Mouse (Mus musculus) stomach, embryonic 16.5 days (tissue): ENCODE results near the gene Sulf2. TPM values are rescaled to one million over a fixed set of nuclear protein-coding genes. Genes with fewer than 3 reads are reported as not detected.
"Not testable (repeated sequence)": the region's sequence is repeated elsewhere in the genome, so short reads cannot be mapped to it uniquely, and the experiment has no call there.

ENCODE experiments used
- ATAC-seq: fragments of 200-750 bp; cut with Nextera tagmentation; 2 replicates; pipeline ENCODE4 v1.8.0; 2017; ENCODE audit warnings: moderate number of reproducible peaks, moderate TSS enrichment; ENCODE audit not compliant: insufficient read depth, low FRiP score
- H3K27ac ChIP-seq: fragments of 300-500 bp; sonication (generic); 2 replicates; pipeline ENCODE4 v1.5.1; 2014; ENCODE audit warnings: low read length
- H3K27me3 ChIP-seq: fragments of 300-500 bp; sonication (generic); 2 replicates; pipeline ENCODE4 v1.6.1; 2014; ENCODE audit warnings: low read length, control low read depth, mixed read lengths; ENCODE audit not compliant: control insufficient read depth, insufficient read depth
- H3K36me3 ChIP-seq: fragments of 300-500 bp; sonication (generic); 2 replicates; pipeline ENCODE4 v1.6.1; 2014; ENCODE audit warnings: low read length; ENCODE audit not compliant: control insufficient read depth, insufficient read depth
- H3K4me1 ChIP-seq: fragments of 300-500 bp; sonication (generic); 2 replicates; pipeline ENCODE4 v1.6.1; 2014; ENCODE audit warnings: low read length, control low read depth, mixed read lengths; ENCODE audit not compliant: control insufficient read depth, insufficient read depth
- H3K4me2 ChIP-seq: fragments of 300-500 bp; sonication (generic); 2 replicates; pipeline ENCODE4 v1.6.1; 2014; ENCODE audit warnings: low read depth, low read length, mixed read lengths
- H3K4me3 ChIP-seq: fragments of 300-500 bp; sonication (generic); replicated peaks from 2 replicates; pipeline ENCODE4 v1.5.1; 2014; ENCODE audit warnings: mild to moderate bottlenecking, low read length
- H3K9ac ChIP-seq: fragments of 300-500 bp; sonication (generic); 2 replicates; pipeline ENCODE4 v1.6.1; 2014; ENCODE audit warnings: low read length
- H3K9me3 ChIP-seq: fragments of 300-500 bp; sonication (generic); replicated peaks from 2 replicates; pipeline ENCODE4 v1.6.1; 2016; ENCODE audit warnings: low read length, control low read depth; ENCODE audit not compliant: control insufficient read depth
- WGBS: fragments of 180-500 bp; shearing (Covaris S2); extraction: QIAGEN DNeasy Blood & Tissue Kit; methylation state at CpG from one replicate; pipeline ENCODE4 v1.1.7; 2014; 5-methylcytosine and 5-hydroxymethylcytosine counted together
- polyA plus RNA-seq: library from polyadenylated mRNA; unstranded; fragments of >200 nt; fragmentation: Nextera tagmentation; extraction: Ambion mirVana; gene quantifications from 2 replicates; pipeline ENCODE4 v1.2.1, GENCODE M21; 2015

The Sulf2 gene
- polyA plus RNA-seq, 1 experiment from 2014 or later: 124 TPM

- no peak overlapping the region for H3K27ac ChIP-seq
- no peak for ATAC-seq
- H3K4me3 ChIP-seq: no peak overlapping the region
- H3K9ac ChIP-seq: no peak overlapping the region
- H3K27me3 ChIP-seq: no peaks in the 10 kb centered on the region
- 0 out of 2 replicates have a peak, but pooled peaks cover 3% of the 10 kb centered on the region for H3K9me3 ChIP-seq
- 69% methylated on average over 8 of the region's 8 CpGs for WGBS
- H3K36me3 ChIP-seq: no peaks in the 10 kb centered on the region
- H3K4me2 ChIP-seq: no peak overlapping the region
- H3K4me1 ChIP-seq: peaks cover 7% of the 10 kb centered on the region
These were observed 35.4 kb upstream of the Sulf2 start for GRCm38 (mm10) chr2:166190816-166191215.

GRCm38 (mm10) chr2:166189191-166189590 is 33.7 kb upstream of the Sulf2 start:
- H3K9ac ChIP-seq: no peak overlapping the region
- no peaks in the 10 kb centered on the region for H3K36me3 ChIP-seq
- H3K27ac ChIP-seq: no peak overlapping the region
- H3K4me3 ChIP-seq: no peak overlapping the region
- WGBS: 93% methylated on average over 11 of the region's 11 CpGs
- H3K9me3 ChIP-seq: 0 out of 2 replicates have a peak, but pooled peaks cover 3% of the 10 kb centered on the region
- H3K4me2 ChIP-seq: no peak overlapping the region
- no peaks in the 10 kb centered on the region for H3K27me3 ChIP-seq
- H3K4me1 ChIP-seq: peaks cover 7% of the 10 kb centered on the region
- no peak for ATAC-seq

GRCm38 (mm10) chr2:166187874-166188453 is 32.5 kb upstream of the Sulf2 start:
- peak overlapping the region; percentile 54; the same call in 1 of the 2 replicates for H3K27ac ChIP-seq
- H3K9ac ChIP-seq, H3K9me3 ChIP-seq, H3K27me3 ChIP-seq, H3K4me3 ChIP-seq, H3K4me1 ChIP-seq, H3K4me2 ChIP-seq, ATAC-seq, H3K36me3 ChIP-seq: not testable (repeated sequence)
- 50% methylated on average over 8 of the region's 11 CpGs for WGBS

GRCm38 (mm10) chr2:166187319-166187718 is 31.9 kb upstream of the Sulf2 start:
- not testable (repeated sequence) for H3K4me3 ChIP-seq, H3K9ac ChIP-seq, H3K9me3 ChIP-seq, ATAC-seq, H3K4me2 ChIP-seq, H3K27me3 ChIP-seq, H3K4me1 ChIP-seq, H3K36me3 ChIP-seq
- WGBS: 20% methylated on average over 6 of the region's 8 CpGs
- peak overlapping the region; percentile 65; the same call in 1 of the 2 replicates for H3K27ac ChIP-seq

- Histone ChIP-seq H3K36me3 (no peaks in the 10 kb centered on the region), H3K27me3 (no peaks in the 10 kb centered on the region), H3K4me1 (peaks cover 7% of the 10 kb centered on the region), H3K27ac (peak overlapping the region; percentile 65), H3K9me3 (no peaks in the 10 kb centered on the region), H3K4me3 (no peak overlapping the region), H3K9ac (no peak overlapping the region), H3K4me2 (no peak overlapping the region)
- peak; percentile 15 for ATAC-seq
- 76% methylated on average over 16 of the region's 16 CpGs for WGBS
These were observed 30.9 kb upstream of the Sulf2 start for GRCm38 (mm10) chr2:166186244-166186948.

GRCm38 (mm10) chr2:166185768-166186167 is 30.3 kb upstream of the Sulf2 start:
- H3K4me3 ChIP-seq: no peak overlapping the region
- no peaks in the 10 kb centered on the region for H3K36me3 ChIP-seq
- no peak overlapping the region for H3K27ac ChIP-seq
- H3K9me3 ChIP-seq: no peaks in the 10 kb centered on the region
- peaks cover 10% of the 10 kb centered on the region for H3K4me1 ChIP-seq
- ATAC-seq: no peak
- H3K4me2 ChIP-seq: no peak overlapping the region
- H3K9ac ChIP-seq: no peak overlapping the region
- no peaks in the 10 kb centered on the region for H3K27me3 ChIP-seq
- WGBS: 79% methylated on average over 6 of the region's 6 CpGs

GRCm38 (mm10) chr2:166184417-166184816 is 29.0 kb upstream of the Sulf2 start:
- Histone ChIP-seq H3K4me3 (no peak overlapping the region), H3K4me1 (peaks cover 23% of the 10 kb centered on the region), H3K36me3 (no peaks in the 10 kb centered on the region), H3K4me2 (no peak overlapping the region), H3K27me3 (no peaks in the 10 kb centered on the region), H3K27ac (no peak overlapping the region), H3K9ac (no peak overlapping the region), H3K9me3 (no peaks in the 10 kb centered on the region)
- ATAC-seq: no peak
- 66% methylated on average over 6 of the region's 6 CpGs for WGBS

- H3K36me3 ChIP-seq: no peaks in the 10 kb centered on the region
- no peak overlapping the region for H3K9ac ChIP-seq
- H3K4me1 ChIP-seq: peaks cover 25% of the 10 kb centered on the region
- no peak overlapping the region for H3K27ac ChIP-seq
- 84% methylated on average over 15 of the region's 15 CpGs for whole genome bisulfite sequencing
- no peak overlapping the region for H3K4me3 ChIP-seq
- H3K27me3 ChIP-seq: no peaks in the 10 kb centered on the region
- no peak for ATAC-seq
- H3K4me2 ChIP-seq: no peak overlapping the region
- H3K9me3 ChIP-seq: no peaks in the 10 kb centered on the region
These were observed 26.7 kb upstream of the Sulf2 start for GRCm38 (mm10) chr2:166182009-166182685.
